8 mouse cellular contexts compared by ENCODE assay signal in genomic region chr5:88888413-88888700, GRCm38 (mm10). TPM values are rescaled to one million over a fixed set of nuclear protein-coding genes. Genes with fewer than 3 reads are reported as not detected.
DNase-seq lines count a peak whose midpoint lies in the region; ATAC-seq and TF ChIP-seq lines count a peak whose summit lies in the region.

No protein-coding gene starts in this region.

- peaks cover 6% of the 10 kb centered on the region; the same call in 1 of the 2 replicates for H3K27me3 ChIP-seq in kidney, embryonic 14.5 days (ENCODE audit: control insufficient read depth, insufficient read depth, low read length)
- 0 out of 2 replicates have a peak, but pooled peaks cover 8% of the 10 kb centered on the region for H3K27me3 ChIP-seq in embryonic facial prominence, embryonic 14.5 days (replicated peaks; ENCODE audit: control insufficient read depth, insufficient read depth, low read length)
- H3K27me3 ChIP-seq in hindbrain, postnatal 0 days (ENCODE audit: insufficient read depth, low read length), result 0 out of 2 replicates have a peak, but pooled peaks cover 6% of the 10 kb centered on the region
- peaks cover 13% of the 10 kb centered on the region; the same call in 1 of the 2 replicates for H3K27me3 ChIP-seq in midbrain, embryonic 15.5 days (replicated peaks)

- no peaks in the 10 kb centered on the region for H3K36me3 ChIP-seq in kidney, embryonic 14.5 days (ENCODE audit: control insufficient read depth, insufficient read depth, low read length)
- no peaks in the 10 kb centered on the region for H3K36me3 ChIP-seq in embryonic facial prominence, embryonic 14.5 days (ENCODE audit: control insufficient read depth, insufficient read depth, low read length)
- H3K36me3 ChIP-seq in hindbrain, postnatal 0 days (ENCODE audit: insufficient read depth, low read length), result no peaks in the 10 kb centered on the region
- H3K36me3 ChIP-seq in midbrain, embryonic 15.5 days (replicated peaks), result no peaks in the 10 kb centered on the region

- no peak overlapping the region for H3K27ac ChIP-seq in kidney, embryonic 14.5 days (ENCODE audit: low read depth, low read length)
- no peak overlapping the region for H3K27ac ChIP-seq in embryonic facial prominence, embryonic 14.5 days (replicated peaks; ENCODE audit: low read depth, low read length)
- no peak overlapping the region for H3K27ac ChIP-seq in hindbrain, postnatal 0 days
- H3K27ac ChIP-seq in midbrain, embryonic 15.5 days, result no peak overlapping the region

- no peak for TF ChIP-seq CTCF in hindbrain, postnatal 0 days (IDR thresholded peaks at IDR 0.05; ENCODE audit: low read depth)

- peaks cover 7% of the 10 kb centered on the region; the same call in 1 of the 2 replicates for H3K4me1 ChIP-seq in kidney, embryonic 14.5 days (ENCODE audit: control insufficient read depth, insufficient read depth, low read length)
- H3K4me1 ChIP-seq in embryonic facial prominence, embryonic 14.5 days (ENCODE audit: control insufficient read depth, insufficient read depth, low read length), result no peaks in the 10 kb centered on the region
- no peaks in the 10 kb centered on the region for H3K4me1 ChIP-seq in hindbrain, postnatal 0 days (ENCODE audit: insufficient read depth, low read length)
- peaks cover 20% of the 10 kb centered on the region for H3K4me1 ChIP-seq in midbrain, embryonic 15.5 days

- WGBS in kidney, embryonic 14.5 days, result 41% methylated on average over 8 of the region's 8 CpGs
- 37% methylated on average over 8 of the region's 8 CpGs for WGBS in embryonic facial prominence, embryonic 14.5 days
- 34% methylated on average over 8 of the region's 8 CpGs for WGBS in hindbrain, postnatal 0 days
- WGBS in midbrain, embryonic 15.5 days, result 40% methylated on average over 8 of the region's 8 CpGs

- H3K9ac ChIP-seq in kidney, embryonic 14.5 days (ENCODE audit: low read depth, low read length), result no peak overlapping the region
- peak overlapping the region; percentile 79 for H3K9ac ChIP-seq in embryonic facial prominence, embryonic 14.5 days (ENCODE audit: low read depth, low read length)
- H3K9ac ChIP-seq in hindbrain, postnatal 0 days (replicated peaks; ENCODE audit: low read length), result peak overlapping the region; percentile 73
- no peak overlapping the region for H3K9ac ChIP-seq in midbrain, embryonic 15.5 days

- H3K4me2 ChIP-seq in kidney, embryonic 14.5 days (replicated peaks; ENCODE audit: low read depth, low read length), result peak overlapping the region; percentile 92
- H3K4me2 ChIP-seq in embryonic facial prominence, embryonic 14.5 days (ENCODE audit: low read depth, low read length), result peak overlapping the region; percentile 96
- peak overlapping the region; percentile 89 for H3K4me2 ChIP-seq in hindbrain, postnatal 0 days (ENCODE audit: low read depth, low read length)
- peak overlapping the region; percentile 97 for H3K4me2 ChIP-seq in midbrain, embryonic 15.5 days

- no peak for DNase-seq in kidney, adult 8-10 months
- no peak for DNase-seq in embryonic facial prominence, embryonic 14.5 days (ENCODE audit: low spot score)
- no peak for DNase-seq in hindbrain, postnatal 0 days (ENCODE audit: low spot score)
- DNase-seq in adipocyte (ENCODE audit: low spot score), result no peak
- DNase-seq in adrenal gland, adult 18-20 months (ENCODE audit: low spot score in 2 of 2), result no peak
- no peak for DNase-seq in embryo, embryonic 9.5 days (ENCODE audit: extremely low spot score)

- H3K4me3 ChIP-seq in kidney, embryonic 14.5 days (ENCODE audit: low read length), result peak overlapping the region; percentile 74; the same call in 1 of the 2 replicates
- peak overlapping the region; percentile 81 for H3K4me3 ChIP-seq in embryonic facial prominence, embryonic 14.5 days (ENCODE audit: low read depth, low read length)
- H3K4me3 ChIP-seq in hindbrain, postnatal 0 days (ENCODE audit: low read length), result peak overlapping the region; percentile 81
- peak overlapping the region; percentile 95 for H3K4me3 ChIP-seq in midbrain, embryonic 15.5 days

- ATAC-seq in kidney, embryonic 14.5 days (ENCODE audit: low FRiP score, low TSS enrichment), result no peak
- no peak for ATAC-seq in embryonic facial prominence, embryonic 14.5 days (ENCODE audit: low read depth)
- no peak for ATAC-seq in hindbrain, postnatal 0 days
- no peak for ATAC-seq in midbrain, embryonic 15.5 days (replicated peaks)

- H3K9me3 ChIP-seq in kidney, embryonic 14.5 days (ENCODE audit: control insufficient read depth, low read length), result no peaks in the 10 kb centered on the region
- H3K9me3 ChIP-seq in embryonic facial prominence, embryonic 14.5 days (ENCODE audit: control insufficient read depth, low read length), result no peaks in the 10 kb centered on the region
- no peaks in the 10 kb centered on the region for H3K9me3 ChIP-seq in hindbrain, postnatal 0 days (ENCODE audit: low read length)
- no peaks in the 10 kb centered on the region for H3K9me3 ChIP-seq in midbrain, embryonic 15.5 days

RNA-seq across cellular contexts. Expression of gene Slc4a4, which starts 1.7 kb away (rescaled TPM):
- polyA plus RNA-seq in kidney, embryonic 14.5 days (2014; fragmentation: Nextera tagmentation; extraction: Ambion mirVana), result 4.0 and 4.7 TPM in 2 replicates
- 4.0 and 4.5 TPM in 2 replicates for polyA plus RNA-seq in embryonic facial prominence, embryonic 14.5 days (2014; fragmentation: Nextera tagmentation; extraction: Ambion mirVana)
- 68.8 and 73.0 TPM in 2 replicates for total RNA-seq in hindbrain, postnatal 0 days (2014; rRNA removed)
- 30.6 and 31.1 TPM in 2 replicates for polyA plus RNA-seq in hindbrain, postnatal 0 days (2015; fragmentation: Nextera tagmentation; extraction: Ambion mirVana)
- polyA plus RNA-seq in midbrain, embryonic 15.5 days (2015; fragmentation: Nextera tagmentation; extraction: Ambion mirVana), result 6.7 and 7.7 TPM in 2 replicates
- 10 to 100 TPM; 37.4 to 38.7 TPM for total RNA-seq in adrenal gland, adult 18-20 months (2021)

Comparison
In these comparisons a context has a peak if more than half of its experiments do, and no peak if none do; other contexts are left out.
1. H3K9ac ChIP-seq: peak in embryonic facial prominence, embryonic 14.5 days (single experiment) and hindbrain, postnatal 0 days (single experiment); none in kidney, embryonic 14.5 days (single experiment) and midbrain, embryonic 15.5 days (single experiment).
2. Peak in every context shown above with its lines, with median percentiles within 50 percentile points of each other: H3K4me2 ChIP-seq and H3K4me3 ChIP-seq.